Mouse (Mus musculus): ENCODE measurements at regions not wholly inside any gene's neighbourhood (a gene's known extent, or its start where the extent isn't known, plus 50 kb on each side); places are given as distances from the start of the nearest gene placed in this dataset.

DNA sequence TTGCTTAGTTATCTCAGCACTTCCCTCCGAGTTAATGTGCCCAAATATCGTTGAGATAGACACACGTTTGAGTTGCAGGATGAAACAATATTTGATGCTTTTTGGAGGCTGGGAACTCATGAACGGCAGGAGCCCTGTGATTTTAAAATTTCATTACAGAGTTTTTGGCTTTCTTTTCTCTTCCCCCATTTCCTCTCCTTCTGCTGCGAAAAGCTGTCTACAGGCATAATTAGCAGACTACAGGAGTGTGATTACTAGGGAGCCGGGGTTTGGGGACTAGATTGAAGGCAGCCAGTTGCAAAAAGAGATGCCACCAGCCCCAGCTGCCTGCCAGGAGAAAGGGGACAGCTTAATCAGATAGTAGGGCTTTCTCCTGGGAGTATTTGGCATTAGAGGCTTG, 274.2 kb upstream of the Mki67 start:
- DNase-seq (ENCODE audit: low read depth) = no peak

- DNase-seq (ENCODE audit: low read depth) = no peak
Observed at GRCm38 (mm10) chr7:135996896-135997295, 280.7 kb upstream of the Mki67 start.

- no peak for DNase-seq (ENCODE audit: low read depth)
Observed at GRCm38 (mm10) chr7:135997640-135998039, 281.5 kb upstream of the Mki67 start.

DNA sequence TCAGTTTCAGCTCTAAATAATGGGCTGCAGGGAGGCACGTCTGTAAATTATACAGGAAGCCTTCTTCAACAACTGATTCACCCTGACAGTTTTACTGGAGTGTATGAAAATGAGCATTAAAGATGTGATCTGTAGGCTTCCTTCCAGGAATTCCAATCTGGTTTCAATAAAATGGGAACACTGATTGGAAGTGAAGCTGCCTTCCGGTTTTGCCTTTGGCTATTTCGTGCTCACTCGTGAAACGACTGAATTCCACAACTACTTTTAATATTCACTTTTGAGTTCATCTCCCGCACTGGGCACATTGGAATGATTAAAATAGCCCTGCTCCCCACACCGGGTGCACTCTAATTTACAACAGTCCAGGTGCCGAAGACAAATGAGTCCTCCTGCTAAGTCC, 286.2 kb upstream of the Mki67 start:
- DNase-seq (ENCODE audit: low read depth) = no peak

DNA sequence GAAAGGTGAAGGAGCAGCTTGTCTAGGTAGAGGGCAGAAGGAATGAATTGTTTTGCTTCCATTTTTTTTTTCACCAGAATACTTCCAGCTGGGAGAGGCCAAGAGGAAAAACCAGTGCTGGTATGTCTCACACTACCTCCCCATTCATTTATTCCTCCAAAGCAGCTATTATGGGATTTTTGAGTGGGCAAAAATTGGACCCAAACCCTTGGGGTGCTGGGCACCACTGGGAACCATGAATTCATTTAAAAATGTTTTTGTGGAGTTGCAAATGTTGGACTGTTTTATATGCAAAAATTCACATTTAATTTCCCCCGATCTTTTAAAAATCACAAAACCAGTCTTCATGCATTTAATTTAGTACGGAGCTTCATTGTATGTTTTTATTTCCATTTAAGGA, 287.1 kb upstream of the Mki67 start:
- no peak for DNase-seq (ENCODE audit: low read depth)

- no peak for DNase-seq (ENCODE audit: low read depth)
Observed at GRCm38 (mm10) chr7:136007796-136008455, 291.8 kb upstream of the Mki67 start.

GRCm38 (mm10) chr7:136008486-136008885, 292.3 kb upstream of the Mki67 start:
- no peak for DNase-seq (ENCODE audit: low read depth)

DNA sequence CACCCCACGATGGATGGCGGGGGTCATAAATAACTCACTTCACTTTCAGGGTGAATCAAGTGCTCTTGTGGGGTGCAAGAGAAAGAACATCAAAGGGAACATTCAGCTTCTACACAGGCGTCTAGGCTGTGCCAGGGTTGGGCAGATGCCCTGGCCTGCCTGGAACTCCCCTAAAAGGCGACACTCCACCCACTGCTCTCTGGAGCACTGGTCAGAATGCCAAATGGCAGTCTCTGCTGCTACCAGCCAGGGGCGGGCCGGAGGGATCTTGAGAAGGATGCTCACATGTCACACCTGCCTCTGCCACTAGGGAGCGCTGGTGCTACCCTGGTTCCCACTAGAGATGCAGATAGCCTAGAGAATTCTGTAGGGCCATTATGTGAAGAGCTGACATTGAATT, 293.9 kb upstream of the Mki67 start:
- DNase-seq (ENCODE audit: low read depth) = peak; percentile 23

- no peak for DNase-seq (ENCODE audit: low read depth)
Observed at GRCm38 (mm10) chr7:136014706-136015105, 298.5 kb upstream of the Mki67 start.

- DNase-seq (ENCODE audit: low read depth) = no peak
Observed at GRCm38 (mm10) chr7:136016918-136017317, 300.8 kb upstream of the Mki67 start.

GRCm38 (mm10) chr7:136020577-136020976, 304.4 kb upstream of the Mki67 start:
- DNase-seq (ENCODE audit: low read depth) = no peak

DNA sequence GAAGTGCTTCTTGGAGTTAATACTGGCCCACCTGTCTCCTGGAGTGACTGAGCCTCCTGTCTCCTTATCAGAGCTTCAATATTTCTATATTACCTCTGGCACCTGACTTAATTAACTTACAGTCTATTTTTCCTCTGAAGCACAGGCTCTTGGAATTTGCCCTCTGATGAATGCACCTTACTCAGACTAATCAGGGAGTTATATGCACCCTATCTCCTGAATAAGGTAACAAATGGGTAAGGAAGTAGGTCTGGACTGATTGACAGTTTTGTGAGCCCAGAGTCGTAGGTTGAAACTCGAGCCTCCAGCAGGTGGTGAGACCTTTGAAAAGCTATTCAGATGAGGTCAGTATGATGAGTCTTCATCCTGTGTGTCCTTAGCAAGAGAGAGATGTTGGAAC, 304.9 kb upstream of the Mki67 start:
- no peak for DNase-seq (ENCODE audit: low read depth)

DNA sequence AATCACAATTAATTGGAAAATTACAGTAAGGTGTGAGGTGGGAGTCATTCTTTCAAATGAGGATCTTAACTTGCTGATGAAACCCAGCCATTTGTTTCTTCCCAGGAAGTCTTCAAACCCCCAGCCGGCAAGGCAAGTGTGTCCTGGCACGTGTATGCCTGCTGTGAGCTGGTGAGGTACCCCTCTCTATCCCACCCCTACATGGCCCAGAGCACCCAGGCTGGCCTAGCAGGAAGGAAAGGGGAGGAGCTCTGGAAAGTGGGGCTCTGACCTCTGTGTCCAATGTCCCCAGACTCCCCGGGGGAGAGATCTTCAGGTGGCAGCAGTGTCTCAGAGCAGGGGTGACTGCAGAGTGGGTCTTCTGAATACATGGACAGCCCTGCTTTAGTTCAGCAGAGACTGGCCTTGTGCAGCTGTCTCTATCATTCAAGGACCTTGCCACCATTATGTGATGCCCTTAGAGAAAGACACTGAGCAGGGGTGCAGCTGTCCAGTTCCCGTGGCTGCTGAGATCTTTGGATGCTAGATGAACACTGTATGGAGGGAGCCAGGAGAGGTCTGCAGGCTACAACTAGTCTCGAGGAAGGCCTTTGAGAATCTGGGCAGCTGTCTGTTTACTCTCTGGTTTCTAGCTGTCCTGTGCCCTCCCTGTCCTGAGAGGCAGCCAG, 306.8 kb upstream of the Mki67 start:
- DNase-seq (ENCODE audit: low read depth) = no peak

DNA sequence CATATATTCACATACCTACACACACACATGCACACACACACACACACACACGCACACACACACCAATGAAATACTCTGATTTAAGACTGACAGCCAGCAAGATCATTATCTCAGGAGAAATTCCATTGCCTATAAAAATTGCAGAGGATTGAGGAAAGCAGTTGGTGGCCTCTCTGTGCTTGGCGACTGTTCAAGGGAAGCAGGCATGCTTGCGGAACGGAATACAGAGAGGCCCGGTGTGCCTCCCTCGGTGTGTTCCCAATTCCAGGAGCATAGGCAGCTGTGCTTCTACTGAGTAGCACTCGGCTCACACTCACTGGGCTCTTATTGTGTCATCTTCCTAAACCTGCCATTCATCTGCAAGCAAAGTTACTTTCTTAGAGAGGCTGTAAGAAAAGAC, 310.3 kb upstream of the Mki67 start:
- DNase-seq (ENCODE audit: low read depth) = no peak

GRCm38 (mm10) chr7:136032026-136032425, 315.9 kb upstream of the Mki67 start:
- DNase-seq (ENCODE audit: low read depth) = no peak

DNA sequence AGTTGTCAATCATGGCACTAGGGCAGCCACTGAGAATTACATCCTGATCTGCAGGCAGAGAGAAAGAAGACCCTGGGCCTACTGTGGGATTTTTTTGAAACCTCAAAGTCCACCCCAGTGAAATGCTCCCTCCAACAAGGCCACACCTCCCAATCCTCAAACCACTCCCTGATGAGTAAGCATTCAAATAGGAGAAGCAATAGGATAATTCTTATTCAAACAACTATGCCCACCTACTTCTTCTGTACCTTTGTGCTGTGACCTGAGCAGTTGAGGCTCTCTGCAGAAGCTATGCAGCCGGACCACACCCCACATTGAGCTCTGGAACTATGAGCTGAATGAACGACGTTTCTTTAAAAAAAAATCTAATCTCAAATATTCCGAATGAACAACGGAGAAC, 317.4 kb upstream of the Mki67 start:
- DNase-seq (ENCODE audit: low read depth) = no peak

- no peak for DNase-seq (ENCODE audit: low read depth)
Observed at GRCm38 (mm10) chr7:136035735-136036134, 319.6 kb upstream of the Mki67 start.

GRCm38 (mm10) chr7:136038072-136038471, 321.9 kb upstream of the Mki67 start:
- DNase-seq (ENCODE audit: low read depth) = no peak

DNA sequence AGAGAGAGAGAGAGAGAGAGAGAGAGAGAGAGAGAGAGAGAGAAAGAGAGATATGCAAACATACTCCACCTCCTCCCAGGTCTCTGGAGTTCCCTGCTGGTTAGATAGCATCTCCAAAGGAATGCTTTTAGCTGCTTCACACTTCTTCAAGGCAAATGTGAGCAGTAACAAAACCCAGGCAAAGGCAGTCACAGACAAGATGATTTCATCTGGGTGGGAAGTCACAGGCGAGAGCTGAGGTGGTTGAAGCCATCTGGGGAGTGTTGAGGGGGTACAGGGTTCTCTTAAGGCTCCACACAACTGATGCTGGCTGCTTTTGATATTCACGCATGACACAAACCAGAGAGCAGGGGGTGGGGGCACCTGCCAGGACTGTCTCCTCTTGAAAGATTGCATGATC, 322.7 kb upstream of the Mki67 start:
- DNase-seq (ENCODE audit: low read depth) = no peak

DNA sequence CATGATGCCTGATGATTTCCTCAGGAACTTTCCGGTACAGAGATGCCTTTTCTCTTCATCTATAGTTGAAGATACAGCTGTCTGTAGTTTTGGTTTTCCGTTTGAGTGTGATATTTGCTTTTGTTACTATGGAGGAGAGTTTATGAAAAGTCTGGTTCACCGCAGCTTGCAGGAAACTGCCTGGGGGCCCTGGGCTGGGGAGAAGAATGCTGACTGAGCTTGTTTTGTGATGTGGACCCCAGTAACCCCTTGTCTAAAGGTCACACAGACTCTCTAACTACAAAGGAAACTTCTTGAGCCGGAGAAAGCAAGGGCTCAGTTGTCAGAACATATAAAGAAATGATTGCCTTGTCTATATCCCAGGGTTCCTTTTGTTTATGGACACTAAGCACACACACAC, 325.8 kb upstream of the Mki67 start:
- DNase-seq (ENCODE audit: low read depth) = no peak

- no peak for DNase-seq (ENCODE audit: low read depth)
Observed at GRCm38 (mm10) chr7:136046645-136047363, 330.6 kb upstream of the Mki67 start.

DNA sequence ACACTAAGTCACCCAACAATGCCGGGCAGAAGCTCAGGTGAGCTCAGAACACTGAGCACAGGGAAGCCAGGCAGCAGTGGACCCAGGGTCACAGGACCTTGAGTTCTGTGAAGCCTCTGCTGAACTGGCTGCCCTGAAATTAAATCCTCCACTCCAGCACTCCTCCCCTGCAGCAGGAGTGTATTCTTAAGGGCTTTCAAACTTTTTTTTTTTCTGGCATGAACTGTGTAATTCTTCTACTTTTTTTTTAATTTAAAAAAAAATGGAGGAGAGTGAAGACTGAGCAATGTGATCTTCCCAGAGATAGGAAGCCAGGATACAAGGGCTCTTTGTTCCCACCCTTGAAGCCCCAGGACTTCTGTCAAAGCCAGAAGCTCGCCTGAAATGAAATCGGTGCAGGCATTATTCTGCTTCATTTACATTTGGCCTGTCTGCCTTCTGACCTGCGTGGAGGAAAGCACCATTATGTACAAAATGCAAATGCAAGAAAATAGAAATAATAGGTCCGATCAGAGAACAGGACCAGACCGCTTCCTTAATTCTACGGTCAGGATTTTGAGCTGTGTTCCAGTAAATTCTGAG, 331.3 kb upstream of the Mki67 start:
- DNase-seq (ENCODE audit: low read depth) = no peak

All from c-Kit-positive CD71-negative TER-119-negative erythroid progenitor cells, embryonic 14.5 days (primary cell).